Mouse (Mus musculus) olfactory bulb, adult 2 months (tissue): ENCODE data around the gene Rps12-ps3.

Experiments used
- CTCF ChIP-seq: fragments of 200-500 bp; IDR thresholded peaks from 2 replicates; pipeline ENCODE4 v1.5.1; 2012; ENCODE audit warnings: low read depth, mild to moderate bottlenecking, low read length, moderate library complexity; ENCODE audit not compliant: insufficient read depth
- POLR2A ChIP-seq: fragments of 200-500 bp; IDR thresholded peaks from 2 replicates; pipeline ENCODE4 v1.6.1; 2012; ENCODE audit warnings: mild to moderate bottlenecking, low read depth, low read length, moderate library complexity; ENCODE audit not compliant: insufficient read depth

- TF ChIP-seq CTCF, result no peak
- TF ChIP-seq POLR2A, result no peak
Observed at GRCm38 (mm10) chr19:59337872-59338681, 16.0 kb downstream of the Rps12-ps3 start.
